ENCODE assay signal across 8 mouse cellular contexts in genomic region chr1:107635936-107636335, GRCm38 (mm10). TPM values are rescaled to one million over a fixed set of nuclear protein-coding genes. Genes with fewer than 3 reads are reported as not detected.
A peak's percentile ranks its signal among the peaks of the same experiment; 100 is the strongest.
DNase-seq lines count a peak whose midpoint lies in the region; ATAC-seq lines count a peak whose summit lies in the region.

No protein-coding gene starts in this region.

- no peaks in the 10 kb centered on the region for H3K36me3 ChIP-seq in heart, embryonic 12.5 days
- H3K36me3 ChIP-seq in forebrain, embryonic 16.5 days (ENCODE audit: control insufficient read depth, insufficient read depth), result no peaks in the 10 kb centered on the region

- H3K4me2 ChIP-seq in heart, embryonic 12.5 days, result no peak overlapping the region
- H3K4me2 ChIP-seq in forebrain, embryonic 16.5 days (ENCODE audit: low read length), result no peak overlapping the region

- no peaks in the 10 kb centered on the region for H3K4me1 ChIP-seq in heart, embryonic 12.5 days (replicated peaks)
- H3K4me1 ChIP-seq in forebrain, embryonic 16.5 days (replicated peaks; ENCODE audit: control insufficient read depth, insufficient read depth, low read length), result no peaks in the 10 kb centered on the region

- 32% methylated on average over 4 of the region's 4 CpGs for WGBS in heart, embryonic 12.5 days
- 31% methylated on average over 4 of the region's 4 CpGs for WGBS in forebrain, embryonic 16.5 days

- no peak overlapping the region for H3K4me3 ChIP-seq in heart, embryonic 12.5 days
- H3K4me3 ChIP-seq in forebrain, embryonic 16.5 days (replicated peaks; ENCODE audit: low read length), result no peak overlapping the region

- no peak for ATAC-seq in heart, embryonic 12.5 days (ENCODE audit: insufficient number of reproducible peaks, low FRiP score)
- peak; percentile 68; the same call in 1 of the 2 replicates for ATAC-seq in forebrain, embryonic 16.5 days

- H3K27ac ChIP-seq in heart, embryonic 12.5 days (ENCODE audit: poor library complexity, severe bottlenecking), result no peak overlapping the region
- H3K27ac ChIP-seq in forebrain, embryonic 16.5 days (ENCODE audit: low read length), result no peak overlapping the region

- 0 out of 2 replicates have a peak, but pooled peaks cover 2% of the 10 kb centered on the region for H3K9me3 ChIP-seq in heart, embryonic 12.5 days (replicated peaks)
- H3K9me3 ChIP-seq in forebrain, embryonic 16.5 days (ENCODE audit: control insufficient read depth, low read length), result no peaks in the 10 kb centered on the region

- no peak overlapping the region for H3K9ac ChIP-seq in heart, embryonic 12.5 days
- no peak overlapping the region for H3K9ac ChIP-seq in forebrain, embryonic 16.5 days (replicated peaks; ENCODE audit: low read depth, low read length)

- H3K27me3 ChIP-seq in heart, embryonic 12.5 days (replicated peaks), result no peaks in the 10 kb centered on the region
- no peaks in the 10 kb centered on the region for H3K27me3 ChIP-seq in forebrain, embryonic 16.5 days (replicated peaks; ENCODE audit: control insufficient read depth, insufficient read depth, low read length)

- DNase-seq in heart, adult 8-10 months (ENCODE audit: low spot score), result peak; percentile 1
- peak; percentile 12 for DNase-seq in lung, postnatal 25 days (ENCODE audit: low spot score)
- no peak for DNase-seq in lung, adult 18-20 months
- peak; percentile 44 for DNase-seq in telencephalon, adult 2 months (ENCODE audit: low read depth, low spot score)
- no peak for DNase-seq in urinary bladder, postnatal 14 days (ENCODE audit: low spot score)
- no peak for DNase-seq in T-cell, adult 2 months (ENCODE audit: low spot score)

RNA-seq across cellular contexts. Expression of gene Serpinb8, which starts 46.1 kb away (rescaled TPM):
- total RNA-seq in heart, adult 8-10 months (2022), result 1 to 10 TPM; 1.8 to 4.0 (median 2.5) TPM
- 1.3 and 2.1 TPM in 2 replicates for polyA plus RNA-seq in heart, embryonic 12.5 days (2016; fragmentation: Nextera tagmentation; extraction: Ambion mirVana)
- polyA plus RNA-seq in forebrain, embryonic 16.5 days (2015; fragmentation: Nextera tagmentation; extraction: Ambion mirVana), result 0.22 and 0.52 TPM in 2 replicates

Comparison
In these comparisons a context has a peak if more than half of its experiments do, and no peak if none do; other contexts are left out.
1. DNase-seq: peak in heart, adult 8-10 months (single experiment), lung, postnatal 25 days (single experiment) and telencephalon, adult 2 months (single experiment); none in lung, adult 18-20 months (0 of 2), urinary bladder, postnatal 14 days (single experiment) and T-cell, adult 2 months (single experiment).